Mouse (Mus musculus) kidney, adult 2 months (tissue): Measurements from ENCODE around the gene Nlrp1a. TPM values are rescaled to one million over a fixed set of nuclear protein-coding genes. Genes with fewer than 3 reads are reported as not detected.
A peak's percentile ranks its signal among the peaks of the same experiment; 100 is the strongest.

Source experiments
- DNase-seq: peaks from one replicate; pipeline ENCODE4 v3.0.0; 2021
- H3K27ac ChIP-seq: fragments of 200-500 bp; 2 replicates; pipeline ENCODE4 v1.5.1; 2012; ENCODE audit warnings: low read depth, low read length, control low read depth, inconsistent platforms; ENCODE audit not compliant: insufficient read depth
- H3K27me3 ChIP-seq: fragments of 200-500 bp; replicated peaks from 2 replicates; pipeline ENCODE4 v1.6.1; 2012; ENCODE audit warnings: mild to moderate bottlenecking, moderate library complexity, low read length, inconsistent platforms; ENCODE audit not compliant: control insufficient read depth, insufficient read depth
- H3K36me3 ChIP-seq: fragments of 200-500 bp; 2 replicates; pipeline ENCODE4 v1.6.1; 2012; ENCODE audit warnings: mild to moderate bottlenecking, moderate library complexity, low read length, inconsistent platforms; ENCODE audit not compliant: control insufficient read depth, insufficient read depth
- H3K4me1 ChIP-seq: fragments of 200-500 bp; 2 replicates; pipeline ENCODE4 v1.6.1; 2011; ENCODE audit warnings: low read length; ENCODE audit not compliant: control insufficient read depth, insufficient read depth
- H3K4me3 ChIP-seq: fragments of 200-500 bp; 2 replicates; pipeline ENCODE4 v1.5.1; 2011; ENCODE audit warnings: mild to moderate bottlenecking, low read depth, low read length, control low read depth; ENCODE audit not compliant: insufficient read depth
- CTCF ChIP-seq: fragments of 200-500 bp; conservative IDR thresholded peaks from 2 replicates; pipeline ENCODE4 v1.5.1; 2011; ENCODE audit warnings: low read depth, mild to moderate bottlenecking, control low read depth, low read length, moderate library complexity, mixed read lengths; ENCODE audit not compliant: insufficient read depth, insufficient read length
- POLR2A ChIP-seq: fragments of 200-500 bp; IDR thresholded peaks from one replicate; pipeline ENCODE4 v1.6.1; 2011; ENCODE audit warnings: low read depth, low read length, control low read depth
- WGBS: fragments of 180-500 bp; shearing (Covaris S2); methylation state at CpG from one replicate; pipeline ENCODE4 v1.1.7; 2018; 5-methylcytosine and 5-hydroxymethylcytosine counted together
- polyA plus RNA-seq: library from polyadenylated mRNA; depleted of rRNA; stranded (reverse); fragments of >200 nt; gene quantifications from 2 replicates; pipeline ENCODE4 v1.2.3, GENCODE M21; 2012; rRNA removed

The Nlrp1a gene
- polyA plus RNA-seq, 1 experiment, result 0.08 TPM

GRCm38 (mm10) chr11:71106261-71107021 lies 38.1 kb downstream of the Nlrp1a start:
- H3K27ac ChIP-seq, result no peak overlapping the region
- TF ChIP-seq POLR2A (no peak), CTCF (no peak)
- no peaks in the 10 kb centered on the region for H3K27me3 ChIP-seq
- H3K36me3 ChIP-seq, result no peaks in the 10 kb centered on the region
- H3K4me3 ChIP-seq, result no peak overlapping the region
- H3K4me1 ChIP-seq, result no peaks in the 10 kb centered on the region
- no peak for DNase-seq

- no peak for TF ChIP-seq CTCF
- no peak for TF ChIP-seq POLR2A
- DNase-seq, result no peak
These were observed 40.6 kb downstream of the Nlrp1a start for GRCm38 (mm10) chr11:71103931-71104330.

GRCm38 (mm10) chr11:71076342-71076741 lies 68.2 kb downstream of the Nlrp1a start:
- Histone ChIP-seq H3K4me1 (no peaks in the 10 kb centered on the region), H3K36me3 (no peaks in the 10 kb centered on the region), H3K4me3 (no peak overlapping the region), H3K27me3 (no peaks in the 10 kb centered on the region), H3K27ac (no peak overlapping the region)
- TF ChIP-seq POLR2A, result no peak
- TF ChIP-seq CTCF, result no peak
- no peak for DNase-seq
- WGBS, result 40% methylated on average over 1 of the region's 1 CpGs

More at GRCm38 (mm10) chr11:71103931-71104330, 40.6 kb downstream of the Nlrp1a start:
- Histone ChIP-seq H3K4me1 (no peaks in the 10 kb centered on the region), H3K4me3 (no peak overlapping the region), H3K27me3 (no peaks in the 10 kb centered on the region), H3K27ac (no peak overlapping the region), H3K36me3 (no peaks in the 10 kb centered on the region)

- no peak overlapping the region for H3K27ac ChIP-seq
- WGBS, result 3% methylated on average over 1 of the region's 1 CpGs
- H3K36me3 ChIP-seq, result no peaks in the 10 kb centered on the region
- H3K27me3 ChIP-seq, result no peaks in the 10 kb centered on the region
- H3K4me3 ChIP-seq, result no peak overlapping the region
- peak; percentile 26 for DNase-seq
- no peaks in the 10 kb centered on the region for H3K4me1 ChIP-seq
- TF ChIP-seq POLR2A (no peak), CTCF (0 out of 2 replicates have a peak, but pooled peaks have one; percentile 1)
These were observed 92.0 kb downstream of the Nlrp1a start for GRCm38 (mm10) chr11:71052554-71052953.

Other genes with a start within 250 kb of the Nlrp1a start
- 23.0 and 23.7 TPM in 2 replicates for gene Nup88, start 174.7 kb downstream of the Nlrp1a start, polyA plus RNA-seq
- gene Rpain, start 174.5 kb downstream of the Nlrp1a start, polyA plus RNA-seq, result 55.3 and 57.2 TPM in 2 replicates
- 111 and 138 TPM in 2 replicates for gene C1qbp, start 161.7 kb downstream of the Nlrp1a start, polyA plus RNA-seq
- gene Dhx33, start 140.3 kb downstream of the Nlrp1a start, polyA plus RNA-seq, result 14.9 and 21.7 TPM in 2 replicates
- gene Mis12, start 125.1 kb downstream of the Nlrp1a start, polyA plus RNA-seq, result 2.2 and 4.1 TPM in 2 replicates
- 14.2 and 20.1 TPM in 2 replicates for gene Derl2, start 124.9 kb downstream of the Nlrp1a start, polyA plus RNA-seq
- gene 6330403K07Rik, start 111.2 kb downstream of the Nlrp1a start, polyA plus RNA-seq, result 0.45 and 0.83 TPM in 2 replicates
- gene Nlrp1b, start 86.0 kb upstream of the Nlrp1a start, polyA plus RNA-seq, result 0.22 and 0.23 TPM in 2 replicates